Mouse (Mus musculus) heart, adult 2 months (tissue): ENCODE data around the gene Gck.

Source experiments
- CTCF ChIP-seq: fragments of 200-600 bp; IDR thresholded peaks from 2 replicates; pipeline ENCODE4 v1.8.1; 2022; ENCODE audit warnings: antibody characterized with exemption, mild to moderate bottlenecking, moderate library complexity
- EP300 ChIP-seq: fragments of 200-500 bp; IDR thresholded peaks from 2 replicates; pipeline ENCODE4 v1.6.1; 2011; ENCODE audit warnings: low read depth, low read length, control low read depth; ENCODE audit not compliant: insufficient read depth

DNA sequence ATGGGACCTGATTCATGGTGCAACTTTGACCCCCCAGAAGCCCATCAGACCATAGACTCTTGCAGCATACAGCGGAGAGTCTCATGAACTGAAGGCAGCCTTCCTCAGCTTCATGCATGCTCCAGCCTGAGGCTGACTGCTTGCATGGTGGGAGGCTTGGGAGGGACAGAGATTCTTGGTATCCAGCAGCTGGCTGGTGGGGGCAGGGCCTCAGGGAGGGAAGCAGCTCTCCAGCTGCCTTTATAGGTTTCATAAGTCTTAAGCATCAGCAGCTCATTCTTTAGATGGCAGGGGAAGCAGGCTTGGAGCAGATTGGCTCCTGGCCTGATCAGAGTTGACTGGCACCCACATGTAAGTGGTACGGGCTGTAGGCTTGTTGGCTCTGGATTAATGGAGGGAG is 82.7 kb downstream of the Gck start:
- TF ChIP-seq CTCF (no peak), EP300 (no peak)
